Mouse (Mus musculus): ENCODE results near the gene Gm8871. TPM values are rescaled to one million over a fixed set of nuclear protein-coding genes. Genes with fewer than 3 reads are reported as not detected.
"Not testable (repeated sequence)": the region's sequence is repeated elsewhere in the genome, so short reads cannot be mapped to it uniquely, and the experiment has no call there.

Gm8871 gene
- 0.17 and 0.52 TPM in 2 replicates for polyA plus RNA-seq (2012; rRNA removed)

- not testable (repeated sequence) for DNase-seq (ENCODE audit: low read depth, low spot score)
- 30% methylated on average over 3 of the region's 3 CpGs for WGBS
Observed at GRCm38 (mm10) chr5:10947505-10947904, at the start of gene Gm8871, which contains the start of gene Gm8857. TSS of gene Gm8871 (plus strand) at chr5:10947805. TSS of gene Gm8857 (plus strand) at chr5:10947807.

- not testable (repeated sequence) for DNase-seq (ENCODE audit: low read depth, low spot score)
- WGBS = 68% methylated on average over 2 of the region's 2 CpGs
Observed at GRCm38 (mm10) chr5:10953512-10953911, 5.9 kb downstream of the Gm8871 start.

GRCm38 (mm10) chr5:10958057-10958456 lies 10.5 kb downstream of the Gm8871 start:
- 81% methylated on average over 6 of the region's 8 CpGs for WGBS
- DNase-seq (ENCODE audit: low read depth, low spot score) = not testable (repeated sequence)

Other genes starting within 250 kb of the Gm8871 start
- not detected in 2 replicates for gene Gm8857, start within 50 bp of the Gm8871 start, polyA plus RNA-seq (2012; rRNA removed)
- 0.26 and 0.47 TPM in 2 replicates for gene Gm8879, start 179.8 kb downstream of the Gm8871 start, polyA plus RNA-seq (2012; rRNA removed)
- gene Gm5861, start 235.3 kb downstream of the Gm8871 start, polyA plus RNA-seq (2012; rRNA removed) = 0.16 TPM in 1 of 2 replicates, not detected in the other